Mouse (Mus musculus): ENCODE measurements around the gene Dcxr. TPM values are rescaled to one million over a fixed set of nuclear protein-coding genes. Genes with fewer than 3 reads are reported as not detected.

The Dcxr gene
- polyA plus RNA-seq, 1 experiment = 340 TPM

- no peak for DNase-seq
- Histone ChIP-seq H3K4me3 (replicated peaks; ENCODE audit: extremely low read depth, low read depth, low read length) (no peak overlapping the region), H3K4me1 (ENCODE audit: control insufficient read depth, insufficient read depth, low read length) (no peaks in the 10 kb centered on the region)
- TF ChIP-seq CTCF (IDR thresholded peaks at IDR 0.05; ENCODE audit: insufficient read depth, low read length) (no peak), POLR2A (IDR thresholded peaks at IDR 0.05; ENCODE audit: borderline replicate concordance, extremely low read depth, low read depth, low read length) (no peak)
- 78% methylated on average over 9 of the region's 9 CpGs for WGBS
These were observed 33.2 kb upstream of the Dcxr start for GRCm38 (mm10) chr11:120760236-120760635.

DNA sequence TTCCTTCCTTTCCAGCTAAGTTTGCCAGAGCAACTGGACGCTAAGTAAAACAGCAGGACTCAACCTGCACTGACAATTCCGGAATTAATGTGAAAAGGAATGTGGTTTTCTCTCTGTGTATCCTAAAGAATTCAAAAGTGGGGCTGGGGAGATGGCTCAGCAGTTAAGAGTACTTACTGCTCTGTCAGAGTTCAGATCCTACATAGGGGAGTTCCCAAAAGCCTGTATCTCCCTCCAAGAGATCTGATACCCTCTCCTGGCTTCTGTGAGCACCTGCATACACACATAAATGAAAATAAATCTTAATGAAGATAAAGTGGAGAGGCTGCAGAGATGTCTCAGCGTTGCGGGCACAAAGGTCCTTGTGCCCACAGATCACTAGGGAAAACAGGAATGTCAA lies 24.5 kb upstream of the Dcxr start:
- WGBS = 51% methylated on average over 4 of the region's 4 CpGs
- no peak for DNase-seq
- no peak for TF ChIP-seq CTCF (IDR thresholded peaks at IDR 0.05; ENCODE audit: insufficient read depth, low read length)
- Histone ChIP-seq H3K4me1 (ENCODE audit: control insufficient read depth, insufficient read depth, low read length) (no peaks in the 10 kb centered on the region), H3K4me3 (replicated peaks; ENCODE audit: extremely low read depth, low read depth, low read length) (no peak overlapping the region)

GRCm38 (mm10) chr11:120749430-120749829 lies 22.3 kb upstream of the Dcxr start:
- DNase-seq = no peak

GRCm38 (mm10) chr11:120747974-120748373 lies 20.9 kb upstream of the Dcxr start:
- no peak overlapping the region for H3K4me3 ChIP-seq (replicated peaks; ENCODE audit: extremely low read depth, low read depth, low read length)
- no peak for DNase-seq
- WGBS = 58% methylated on average over 4 of the region's 4 CpGs
- TF ChIP-seq POLR2A (IDR thresholded peaks at IDR 0.05; ENCODE audit: borderline replicate concordance, extremely low read depth, low read depth, low read length) (no peak), CTCF (IDR thresholded peaks at IDR 0.05; ENCODE audit: insufficient read depth, low read length) (no peak)
- no peaks in the 10 kb centered on the region for H3K4me1 ChIP-seq (ENCODE audit: control insufficient read depth, insufficient read depth, low read length)

More at GRCm38 (mm10) chr11:120749430-120749829, 22.3 kb upstream of the Dcxr start:
- Histone ChIP-seq H3K4me1 (ENCODE audit: control insufficient read depth, insufficient read depth, low read length) (no peaks in the 10 kb centered on the region), H3K4me3 (replicated peaks; ENCODE audit: extremely low read depth, low read depth, low read length) (no peak overlapping the region)
- TF ChIP-seq CTCF (IDR thresholded peaks at IDR 0.05; ENCODE audit: insufficient read depth, low read length) = peak; percentile 69
- TF ChIP-seq POLR2A (IDR thresholded peaks at IDR 0.05; ENCODE audit: borderline replicate concordance, extremely low read depth, low read depth, low read length) = no peak
- 63% methylated on average over 8 of the region's 8 CpGs for WGBS

GRCm38 (mm10) chr11:120744121-120744701 lies 17.1 kb upstream of the Dcxr start:
- DNase-seq = no peak
- H3K4me3 ChIP-seq (replicated peaks; ENCODE audit: extremely low read depth, low read depth, low read length) = no peak overlapping the region
- TF ChIP-seq POLR2A (IDR thresholded peaks at IDR 0.05; ENCODE audit: borderline replicate concordance, extremely low read depth, low read depth, low read length) = peak; percentile 27; the same call in 1 of the 2 replicates
- TF ChIP-seq CTCF (IDR thresholded peaks at IDR 0.05; ENCODE audit: insufficient read depth, low read length) = no peak
- peaks cover 2% of the 10 kb centered on the region; the same call in 1 of the 2 replicates for H3K4me1 ChIP-seq (ENCODE audit: control insufficient read depth, insufficient read depth, low read length)
- 56% methylated on average over 7 of the region's 7 CpGs for WGBS

DNA sequence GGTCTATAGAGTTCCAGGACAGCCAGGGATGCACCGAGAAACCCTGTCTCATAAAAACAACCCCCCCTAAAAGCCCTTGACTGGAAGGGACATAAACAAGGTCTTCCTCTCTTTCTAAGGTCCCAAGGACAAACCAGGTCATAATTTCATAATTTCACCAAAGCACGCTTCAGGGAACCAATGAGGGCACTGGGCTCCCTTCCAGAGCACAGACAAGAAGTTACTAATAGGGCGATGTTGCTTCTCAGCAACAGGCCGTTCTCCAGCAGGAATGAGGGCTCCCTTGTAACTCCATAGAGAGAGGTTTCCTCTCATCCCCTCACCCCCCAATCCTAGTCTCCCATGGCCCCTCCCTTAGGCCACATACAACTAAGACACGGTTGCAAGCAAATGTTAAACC lies 13.9 kb upstream of the Dcxr start:
- TF ChIP-seq CTCF (IDR thresholded peaks at IDR 0.05; ENCODE audit: insufficient read depth, low read length) = no peak
- no peak for TF ChIP-seq POLR2A (IDR thresholded peaks at IDR 0.05; ENCODE audit: borderline replicate concordance, extremely low read depth, low read depth, low read length)
- DNase-seq = no peak
- 66% methylated on average over 5 of the region's 5 CpGs for WGBS
- Histone ChIP-seq H3K4me1 (ENCODE audit: control insufficient read depth, insufficient read depth, low read length) (peaks cover 2% of the 10 kb centered on the region; the same call in 1 of the 2 replicates), H3K4me3 (replicated peaks; ENCODE audit: extremely low read depth, low read depth, low read length) (no peak overlapping the region)

DNA sequence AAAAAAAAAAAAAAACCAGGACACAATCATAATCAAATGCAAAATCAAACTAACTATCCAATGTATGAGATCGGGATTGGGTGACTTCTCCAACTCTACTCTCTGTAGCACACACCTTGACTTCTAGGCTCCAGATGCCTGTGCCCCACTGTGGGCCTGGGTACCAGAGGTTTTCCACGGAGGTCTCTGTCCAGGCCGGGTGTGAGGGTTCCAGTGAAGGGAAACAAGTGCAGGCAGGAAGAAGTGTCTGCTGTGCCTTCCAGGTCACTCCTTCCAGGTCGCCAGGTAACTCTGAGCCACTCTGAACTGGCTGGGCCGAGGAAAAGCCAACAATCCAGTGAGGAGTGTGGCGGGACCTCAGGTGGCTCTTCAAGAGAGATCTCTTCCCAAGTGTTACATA lies 9.3 kb upstream of the Dcxr start:
- TF ChIP-seq POLR2A (IDR thresholded peaks at IDR 0.05; ENCODE audit: borderline replicate concordance, extremely low read depth, low read depth, low read length) (no peak), CTCF (IDR thresholded peaks at IDR 0.05; ENCODE audit: insufficient read depth, low read length) (no peak)
- H3K4me1 ChIP-seq (ENCODE audit: control insufficient read depth, insufficient read depth, low read length) = no peaks in the 10 kb centered on the region; the same call in 1 of the 2 replicates
- WGBS = 52% methylated on average over 6 of the region's 6 CpGs
- H3K4me3 ChIP-seq (replicated peaks; ENCODE audit: extremely low read depth, low read depth, low read length) = no peak overlapping the region
- DNase-seq = no peak

- WGBS = 18% methylated on average over 6 of the region's 6 CpGs
- TF ChIP-seq POLR2A (IDR thresholded peaks at IDR 0.05; ENCODE audit: borderline replicate concordance, extremely low read depth, low read depth, low read length) (no peak), CTCF (IDR thresholded peaks at IDR 0.05; ENCODE audit: insufficient read depth, low read length) (no peak)
- DNase-seq = peak; percentile 71
- Histone ChIP-seq H3K4me3 (replicated peaks; ENCODE audit: extremely low read depth, low read depth, low read length) (no peak overlapping the region), H3K4me1 (ENCODE audit: control insufficient read depth, insufficient read depth, low read length) (no peaks in the 10 kb centered on the region; the same call in 1 of the 2 replicates)
These were observed 6.4 kb upstream of the Dcxr start for GRCm38 (mm10) chr11:120733521-120733920.

- TF ChIP-seq POLR2A (IDR thresholded peaks at IDR 0.05; ENCODE audit: borderline replicate concordance, extremely low read depth, low read depth, low read length) (peak; percentile 68), CTCF (IDR thresholded peaks at IDR 0.05; ENCODE audit: insufficient read depth, low read length) (no peak)
- 65% methylated on average over 12 of the region's 12 CpGs for WGBS
- no peaks in the 10 kb centered on the region; the same call in 1 of the 2 replicates for H3K4me1 ChIP-seq (ENCODE audit: control insufficient read depth, insufficient read depth, low read length)
- peak within 1 kb of the TSS; percentile 93 for H3K4me3 ChIP-seq (replicated peaks; ENCODE audit: extremely low read depth, low read depth, low read length)
- peak; percentile 69 for DNase-seq
These were observed 5.0 kb upstream of the Dcxr start, which contains the start of gene Cbr2 for GRCm38 (mm10) chr11:120731858-120732680. Gene Cbr2 (minus strand): TSS chr11:120732114.

All from lung, adult 2 months (tissue).